Mouse (Mus musculus): Measurements from ENCODE around the gene Sept9.
A peak's percentile ranks its signal among the peaks of the same experiment; 100 is the strongest.

Sept9 gene

DNA sequence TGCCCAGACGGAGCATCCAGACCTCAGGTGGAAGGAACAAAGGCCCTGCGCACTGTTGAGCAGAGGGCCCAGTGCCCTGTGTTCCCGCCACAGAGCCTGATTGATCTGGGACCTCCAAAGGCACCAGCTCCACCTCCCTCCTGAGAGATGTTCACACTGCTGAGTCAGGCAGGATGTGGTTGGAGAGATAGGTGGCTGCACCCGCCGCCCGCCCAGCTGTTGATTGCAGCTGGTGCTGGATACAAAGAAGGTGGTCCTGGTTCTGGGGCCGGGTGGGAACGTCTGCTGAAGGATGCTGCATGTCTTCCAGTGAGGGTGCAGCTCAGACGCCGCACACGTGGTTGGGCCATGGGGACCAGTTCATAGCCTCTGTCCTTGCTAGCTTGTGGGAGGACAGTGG, 93.0 kb downstream of the Sept9 start:
- DNase-seq (ENCODE audit: inconsistent ontology term): no peak

DNA sequence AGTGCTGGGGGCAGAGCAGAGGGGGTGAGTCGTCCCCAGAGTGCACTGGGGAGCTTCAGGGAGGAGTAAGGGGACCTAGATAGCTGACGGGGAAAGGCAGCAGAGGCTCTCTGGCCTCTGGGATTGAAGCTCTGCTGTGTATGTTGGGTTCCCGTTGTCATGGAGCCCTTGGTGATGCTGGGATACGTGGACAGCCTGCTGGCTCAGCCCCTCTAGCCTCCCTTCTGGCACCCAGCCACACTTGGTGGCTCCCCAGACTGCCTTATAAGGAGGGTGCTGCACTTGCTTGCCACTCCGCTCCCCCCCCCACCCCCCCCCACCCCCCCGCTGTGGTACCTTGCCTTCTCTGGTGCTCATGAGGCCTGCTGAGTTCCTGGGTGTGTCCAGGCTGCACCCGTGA, 95.8 kb downstream of the Sept9 start:
- DNase-seq (ENCODE audit: inconsistent ontology term): no peak

DNA sequence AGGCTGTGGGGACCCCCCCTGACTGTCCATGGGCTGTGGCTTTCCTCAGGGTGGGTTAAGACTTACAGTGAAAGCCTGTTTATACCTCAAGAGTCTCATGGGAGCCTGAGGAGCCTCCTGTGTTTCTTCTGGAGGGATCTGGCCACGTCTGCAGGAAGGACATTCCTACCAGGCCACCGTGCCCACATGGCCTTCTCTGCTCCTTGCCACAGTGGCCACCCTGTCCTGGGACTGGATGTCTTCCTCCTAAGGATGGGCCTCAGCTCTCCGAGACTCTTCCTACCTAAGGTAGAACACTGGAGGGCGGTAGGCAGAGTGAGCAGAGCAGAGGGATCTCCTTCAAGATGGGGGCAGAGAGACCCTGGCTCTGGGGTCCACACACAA, 96.6 kb downstream of the Sept9 start:
- DNase-seq (ENCODE audit: inconsistent ontology term): no peak

DNA sequence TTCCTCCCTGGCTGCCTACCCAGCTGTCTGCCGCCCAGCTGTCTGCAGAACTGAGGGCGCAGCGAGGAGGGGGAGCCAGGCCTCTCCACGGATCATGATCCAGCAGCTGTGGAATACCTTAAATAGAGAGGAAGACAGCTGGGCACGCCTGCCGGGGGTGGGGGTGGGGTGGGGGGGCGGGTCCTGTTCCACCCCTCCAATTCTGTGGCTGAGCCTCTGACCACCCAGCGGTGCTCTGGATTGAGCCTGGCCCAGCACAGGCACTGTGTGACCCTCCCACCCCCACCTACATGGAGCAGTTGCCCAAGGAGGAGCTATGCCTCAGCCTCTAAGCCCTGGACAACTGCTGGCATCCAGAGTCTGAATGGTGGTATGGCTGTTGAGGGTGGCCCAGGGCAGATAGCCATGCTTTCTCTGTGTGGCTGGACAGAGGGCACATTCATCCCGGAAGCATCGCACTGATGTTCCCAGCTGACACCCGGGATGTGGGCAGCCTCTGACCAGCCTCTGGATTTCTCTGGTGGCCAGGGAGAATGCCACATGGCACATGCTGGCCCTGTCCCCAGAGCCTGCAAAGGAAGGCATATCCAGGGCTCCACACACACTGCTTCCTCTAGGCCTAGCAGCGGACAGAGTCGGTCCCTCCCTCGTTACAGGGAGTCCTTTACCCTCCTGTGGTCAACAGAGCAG, 97.2 kb downstream of the Sept9 start:
- peak; percentile 61 for DNase-seq (ENCODE audit: inconsistent ontology term)

DNA sequence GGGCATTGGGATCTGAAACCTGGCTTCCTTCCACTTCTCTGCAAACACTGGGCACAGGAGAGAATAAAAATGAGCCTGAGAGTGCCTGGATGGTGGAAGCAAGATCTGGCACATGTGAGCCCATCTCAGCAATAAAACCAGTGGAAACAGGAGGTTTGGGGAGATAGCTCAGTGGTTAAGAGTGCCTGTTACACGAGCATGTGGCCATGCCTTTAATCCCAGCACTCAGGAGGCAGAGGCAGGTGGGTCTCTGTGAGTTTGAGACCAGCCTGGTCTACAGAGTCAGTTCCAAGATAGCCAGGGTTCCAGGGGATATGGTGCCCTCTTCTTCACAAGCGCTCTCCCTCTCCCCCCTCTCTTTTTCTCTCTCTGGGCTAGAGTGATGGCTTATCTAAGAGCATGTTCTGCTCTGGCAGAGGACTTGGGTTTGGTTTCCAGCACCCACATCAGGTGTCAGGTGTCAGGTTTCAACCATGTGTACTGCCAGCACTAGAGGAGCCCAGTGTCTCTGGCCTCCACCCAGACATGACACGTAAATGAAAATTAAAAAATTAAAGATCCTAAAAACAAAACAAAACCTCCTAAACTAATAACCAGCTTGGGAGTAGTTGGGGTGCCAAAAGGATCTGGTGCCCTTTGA, 97.8 kb downstream of the Sept9 start:
- no peak for DNase-seq (ENCODE audit: inconsistent ontology term)

DNA sequence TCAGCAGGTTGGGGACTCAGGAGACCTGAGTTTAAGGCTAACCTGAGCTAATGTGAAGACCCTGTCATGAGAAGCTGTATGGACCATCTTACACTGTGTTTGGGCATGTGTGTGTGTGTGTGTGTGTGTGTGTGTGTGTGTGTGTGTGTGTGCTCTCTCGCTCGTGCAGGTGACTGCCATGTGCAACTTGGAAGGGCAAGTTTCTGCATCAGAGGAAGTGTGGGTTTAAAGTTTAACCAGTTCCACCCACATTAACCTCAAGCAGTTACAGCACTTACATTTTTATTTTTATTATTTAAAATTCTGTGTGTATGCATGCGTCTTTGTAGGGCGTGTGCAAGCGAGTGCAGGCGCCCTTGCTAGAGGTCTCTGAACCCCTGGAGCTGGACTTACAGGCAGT, 100.3 kb downstream of the Sept9 start:
- DNase-seq (ENCODE audit: inconsistent ontology term): no peak

DNA sequence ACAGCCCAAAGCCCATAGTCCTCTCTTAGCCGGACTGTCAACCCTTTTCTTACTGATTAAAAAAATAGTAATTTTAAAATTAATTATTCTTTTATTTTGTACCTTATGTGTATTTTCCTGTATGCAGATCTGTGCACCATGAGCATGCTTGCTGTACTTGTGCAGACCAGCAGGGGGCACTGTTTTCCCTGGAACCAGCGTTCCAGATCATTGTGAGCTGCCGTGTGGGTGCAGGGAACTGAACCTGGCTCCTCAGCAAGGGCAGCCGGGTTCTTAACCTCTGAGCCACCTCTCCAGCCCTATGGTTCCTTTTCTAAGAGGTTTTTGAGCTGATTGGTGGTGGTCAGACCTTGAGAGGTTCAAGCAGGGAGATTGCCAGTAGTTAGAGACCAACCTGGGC, 101.3 kb downstream of the Sept9 start:
- DNase-seq (ENCODE audit: inconsistent ontology term): no peak

DNA sequence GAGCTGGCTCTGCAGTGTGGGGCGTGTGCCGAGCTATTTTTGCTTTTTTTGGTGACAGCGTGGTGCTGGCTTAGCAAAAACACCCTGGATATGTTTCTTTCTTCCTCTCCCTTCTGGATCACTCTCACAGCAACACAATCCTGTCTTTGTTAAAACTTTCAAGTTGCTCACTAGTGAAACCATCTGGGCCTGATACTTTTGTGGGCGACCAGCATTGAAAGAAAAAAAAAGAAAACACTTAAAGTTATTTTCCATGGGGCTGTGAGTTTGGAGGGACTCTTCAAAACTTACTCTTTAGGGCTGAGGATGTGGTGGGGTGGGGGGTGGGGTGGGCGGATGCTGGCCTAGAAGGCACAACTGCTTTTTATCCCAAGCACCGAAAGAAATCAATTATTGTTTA, 102.3 kb downstream of the Sept9 start:
- no peak for DNase-seq (ENCODE audit: inconsistent ontology term)

DNA sequence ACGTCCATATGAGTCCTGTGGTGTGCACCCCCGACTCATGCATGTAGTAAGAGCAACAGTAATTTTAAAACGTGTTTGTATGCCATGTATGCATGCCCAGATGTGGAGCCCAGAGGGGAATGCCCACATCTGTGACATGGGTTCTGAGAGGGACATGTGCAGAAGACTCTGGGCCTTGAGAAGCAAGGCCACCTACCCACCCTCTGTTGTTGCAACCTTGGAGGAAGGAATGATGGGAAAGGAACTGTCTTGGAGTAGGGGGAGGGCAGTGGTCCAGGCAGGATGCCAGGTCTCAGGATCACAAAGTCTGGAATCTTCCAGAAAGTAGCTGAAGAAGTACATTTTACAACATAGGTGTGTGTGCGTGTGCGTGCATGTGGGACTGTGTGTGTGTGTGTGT, 102.9 kb downstream of the Sept9 start:
- DNase-seq (ENCODE audit: inconsistent ontology term): no peak

DNA sequence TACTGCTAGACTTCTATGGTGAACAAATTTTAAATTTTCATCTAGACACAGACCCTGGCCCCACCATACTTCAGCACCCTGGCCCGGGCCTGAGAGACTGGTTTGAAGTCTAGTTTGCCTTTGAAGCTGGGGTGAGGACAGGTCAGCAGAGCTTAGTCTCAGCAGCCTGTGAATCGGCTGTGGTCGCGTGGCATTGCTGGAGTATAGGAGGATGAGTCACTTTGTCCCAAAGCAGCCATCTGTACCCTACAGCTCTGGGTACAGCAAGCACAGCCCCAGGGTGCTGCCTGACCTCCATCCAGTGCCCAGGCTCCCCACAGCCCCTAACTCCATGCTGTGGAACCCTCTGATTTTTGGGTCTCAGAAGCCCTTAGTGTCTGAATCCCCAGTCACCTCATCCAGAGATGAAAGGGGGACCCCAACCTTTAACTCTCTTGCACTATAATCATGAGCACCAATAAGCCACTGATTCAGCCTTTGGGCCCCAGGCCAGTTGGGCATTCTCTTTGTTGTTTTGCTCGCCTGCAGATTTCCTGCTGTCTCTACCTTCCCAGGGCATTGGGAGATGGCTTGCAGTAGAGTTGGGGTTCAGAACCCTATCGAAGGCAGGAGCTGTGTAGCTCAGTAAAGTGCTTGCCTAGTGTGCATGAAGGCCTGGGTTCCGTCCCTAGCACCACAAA, 106.2 kb downstream of the Sept9 start:
- peak; percentile 68 for DNase-seq (ENCODE audit: inconsistent ontology term)

DNA sequence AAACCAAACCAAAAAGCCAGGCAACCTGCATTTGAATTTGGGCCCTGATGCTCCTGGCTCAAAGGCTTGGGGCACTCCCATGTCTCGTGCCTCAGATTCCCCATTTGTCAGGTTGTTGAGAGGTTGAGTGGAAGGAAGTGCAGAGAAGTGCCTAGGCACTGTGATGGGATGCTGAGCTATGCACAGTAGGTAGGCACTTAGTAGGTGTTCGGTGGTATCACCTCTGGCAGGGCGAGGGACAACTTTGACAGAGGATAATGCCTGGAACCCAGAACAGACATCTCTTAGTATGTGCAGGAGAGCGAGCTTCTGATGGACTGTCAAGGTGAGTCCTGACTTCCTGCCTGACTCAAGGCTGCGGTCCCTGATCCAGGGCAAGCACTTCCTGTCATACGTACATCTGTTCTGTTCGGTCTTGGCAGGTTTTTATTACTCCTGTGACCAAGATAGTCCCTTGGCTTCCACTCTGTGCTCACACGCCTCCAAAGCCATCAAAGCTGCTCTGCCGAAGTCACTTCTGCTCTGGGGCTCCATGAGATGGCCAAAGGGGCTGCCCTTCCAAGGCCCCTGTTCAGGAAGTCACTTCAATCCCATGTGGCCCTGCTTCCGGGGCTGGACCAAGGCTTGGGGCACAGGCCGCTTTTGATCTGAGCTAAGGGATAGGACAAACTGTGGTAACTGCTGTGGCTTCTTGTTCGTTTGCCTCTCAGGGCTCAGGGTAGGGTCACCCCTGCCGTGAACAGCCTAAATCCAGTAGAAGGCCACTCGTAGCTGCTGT, 107.0 kb downstream of the Sept9 start:
- DNase-seq (ENCODE audit: inconsistent ontology term): no peak

DNA sequence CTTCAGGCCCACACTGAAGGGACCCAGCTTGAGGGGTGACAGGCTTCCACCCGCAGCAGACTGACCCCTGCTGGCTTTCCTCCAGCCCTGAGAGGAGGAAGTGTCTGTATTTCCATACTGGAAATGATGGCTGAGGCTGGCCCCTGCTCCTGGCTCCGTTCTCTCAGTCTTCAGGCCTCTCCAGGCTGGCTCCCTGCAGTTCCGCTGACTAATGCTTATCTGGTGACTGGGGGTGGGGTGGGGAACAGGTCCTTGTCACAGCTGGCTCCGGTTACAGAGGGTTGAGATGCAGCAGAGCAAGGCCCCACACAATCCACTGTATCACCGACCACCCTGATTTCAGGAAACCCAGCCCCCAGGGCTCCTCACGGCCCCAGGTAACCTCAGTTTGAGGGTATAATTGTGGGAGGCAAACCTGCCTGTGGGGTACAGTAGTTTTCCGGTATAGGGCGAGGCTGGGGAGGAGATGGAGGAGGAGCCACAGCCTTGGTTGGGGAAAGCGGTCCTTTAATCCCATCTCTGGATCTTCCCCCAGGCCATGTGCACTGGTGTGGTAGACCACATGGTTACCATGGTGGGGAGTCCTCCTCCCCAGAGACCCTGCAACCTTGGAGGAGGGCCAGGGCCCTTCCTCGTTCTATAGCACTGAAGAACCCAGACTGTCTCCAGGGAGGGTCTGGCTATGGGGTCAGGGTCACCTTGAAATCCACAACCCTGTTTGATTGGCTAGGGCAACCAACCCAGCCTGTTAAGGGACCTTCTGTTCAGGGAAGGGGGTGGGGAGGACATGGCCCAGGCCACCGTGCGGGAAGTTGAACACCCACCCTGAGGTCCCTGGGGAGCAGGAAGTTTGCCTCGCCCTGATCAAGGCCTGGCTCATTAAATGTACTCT, 108.7 kb downstream of the Sept9 start:
- DNase-seq (ENCODE audit: inconsistent ontology term): no peak

DNA sequence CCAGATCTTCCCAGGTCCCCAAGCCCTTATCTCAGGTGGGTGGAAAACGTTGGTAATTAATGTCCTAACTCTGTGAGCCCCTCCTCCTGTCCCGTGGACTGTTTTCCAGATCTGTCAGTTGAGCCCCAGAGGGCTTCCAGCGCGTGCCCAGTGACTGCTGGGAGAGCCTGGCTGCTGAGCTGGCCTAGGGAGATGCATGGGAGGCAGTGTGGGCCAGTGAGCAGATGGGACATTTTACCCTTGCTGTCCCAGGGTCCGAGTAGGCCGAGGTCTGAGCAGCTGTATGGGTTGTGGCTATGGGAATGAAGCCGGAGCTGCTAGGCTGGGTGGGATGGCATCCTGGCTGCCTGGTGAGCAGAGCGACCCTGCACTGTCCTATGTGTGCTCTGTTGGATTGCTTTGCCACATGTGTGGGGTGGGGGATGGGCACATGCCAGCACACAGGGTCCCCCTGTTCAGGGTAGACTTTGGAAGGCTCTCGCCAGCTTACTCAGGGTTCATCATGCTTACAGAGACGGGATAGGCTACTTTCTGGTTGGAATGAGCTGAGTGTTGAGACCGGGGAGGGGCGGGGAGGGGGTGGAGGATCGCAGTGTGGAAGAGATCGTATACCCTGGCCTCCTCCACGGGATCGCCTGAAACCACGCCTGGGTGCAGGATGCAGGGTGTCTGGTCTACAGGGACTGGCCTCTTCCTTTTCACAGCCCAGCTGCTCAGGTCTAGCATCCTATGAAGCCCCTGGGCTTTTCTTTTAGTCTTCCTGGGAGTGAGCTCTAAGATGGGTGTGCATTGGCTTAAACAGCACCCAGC, 109.9 kb downstream of the Sept9 start:
- no peak for DNase-seq (ENCODE audit: inconsistent ontology term)

DNA sequence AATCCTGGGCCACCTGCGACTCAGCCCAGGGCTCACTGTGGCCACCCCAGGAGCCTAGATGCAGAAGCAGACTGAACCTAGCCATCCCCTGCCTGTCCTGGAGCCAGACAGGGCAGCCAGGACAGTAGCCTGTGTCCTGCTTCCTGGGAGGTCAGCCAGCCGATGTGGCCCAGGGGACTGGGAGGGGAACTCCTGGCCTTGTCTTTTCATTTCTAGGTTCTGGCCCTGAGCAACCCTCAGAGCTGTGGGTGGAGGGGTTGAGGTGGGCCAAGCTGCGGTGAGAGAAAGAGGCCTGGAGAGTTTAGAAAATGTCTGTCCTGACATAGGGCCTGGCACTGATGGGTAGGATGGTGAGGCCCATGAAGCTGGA, 110.4 kb downstream of the Sept9 start:
- DNase-seq (ENCODE audit: inconsistent ontology term): no peak

DNA sequence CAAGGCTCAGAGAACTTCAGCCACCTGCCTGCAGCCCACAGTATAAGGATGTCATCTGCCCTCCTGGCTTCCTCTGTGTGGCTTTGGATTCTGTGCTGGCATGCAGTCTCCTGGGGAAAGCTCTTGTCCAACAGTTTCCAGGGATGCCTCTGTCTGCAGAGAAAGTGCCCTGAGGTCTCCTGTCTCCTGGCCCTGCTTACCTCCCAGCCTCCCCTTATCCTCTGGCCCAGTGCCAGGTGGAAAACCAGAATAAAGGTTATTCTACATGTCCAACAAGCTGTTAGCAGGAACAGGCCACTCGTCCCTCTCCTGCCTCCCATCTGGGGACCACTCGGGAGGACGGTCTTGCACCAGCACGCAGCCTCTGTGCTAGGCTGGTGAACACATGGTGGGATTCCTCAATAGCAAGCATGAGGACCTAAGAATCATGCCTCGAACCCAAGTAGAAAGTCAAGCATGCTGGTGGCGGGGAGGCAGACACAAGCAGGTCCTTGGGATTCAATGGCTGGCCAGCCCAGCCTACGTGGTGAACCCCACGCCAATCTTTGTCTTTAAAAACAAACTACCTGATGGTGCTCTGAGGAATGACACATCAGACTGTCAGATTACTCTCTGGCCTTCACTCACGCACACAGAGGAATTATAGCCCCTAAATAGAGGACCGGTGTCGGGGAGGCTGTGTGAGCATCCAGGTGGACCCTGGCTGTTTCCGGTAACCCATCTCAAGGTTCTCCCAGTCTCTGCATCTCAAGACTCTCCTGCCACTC, 111.1 kb downstream of the Sept9 start:
- DNase-seq (ENCODE audit: inconsistent ontology term): no peak

DNA sequence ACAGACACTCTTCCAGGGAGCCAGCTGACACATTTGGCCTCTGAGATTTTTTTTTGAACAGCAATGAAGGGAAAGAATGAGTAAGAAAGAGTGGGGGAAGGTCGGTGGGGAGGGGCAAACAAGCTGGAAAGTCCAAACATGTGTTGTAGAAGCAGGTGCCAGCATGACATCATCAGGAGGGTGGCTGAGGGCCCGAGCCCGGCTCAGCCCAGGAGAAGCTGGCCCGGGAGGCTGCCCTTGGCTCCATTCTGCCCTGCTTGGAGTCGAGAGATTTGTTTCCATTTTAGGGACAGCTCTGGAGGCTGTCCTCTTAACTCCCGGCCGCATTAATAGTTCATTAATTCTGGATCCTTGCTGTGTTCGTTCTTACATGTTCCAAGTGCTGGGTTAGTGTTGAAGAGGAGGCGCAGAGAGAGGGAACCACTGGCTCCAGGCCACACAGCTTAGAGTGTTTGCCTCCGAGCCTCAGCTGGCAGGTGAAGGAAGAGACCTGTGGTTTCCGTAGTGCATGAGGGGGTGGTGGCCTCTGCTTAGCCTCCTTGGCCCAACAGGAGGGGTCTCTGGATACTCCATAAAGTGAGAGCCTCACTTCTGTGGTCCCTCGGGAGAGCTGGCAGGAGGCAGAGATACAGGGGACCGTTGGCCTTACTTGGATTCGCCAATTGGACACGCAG, 111.8 kb downstream of the Sept9 start:
- DNase-seq (ENCODE audit: inconsistent ontology term): peak; percentile 96

DNA sequence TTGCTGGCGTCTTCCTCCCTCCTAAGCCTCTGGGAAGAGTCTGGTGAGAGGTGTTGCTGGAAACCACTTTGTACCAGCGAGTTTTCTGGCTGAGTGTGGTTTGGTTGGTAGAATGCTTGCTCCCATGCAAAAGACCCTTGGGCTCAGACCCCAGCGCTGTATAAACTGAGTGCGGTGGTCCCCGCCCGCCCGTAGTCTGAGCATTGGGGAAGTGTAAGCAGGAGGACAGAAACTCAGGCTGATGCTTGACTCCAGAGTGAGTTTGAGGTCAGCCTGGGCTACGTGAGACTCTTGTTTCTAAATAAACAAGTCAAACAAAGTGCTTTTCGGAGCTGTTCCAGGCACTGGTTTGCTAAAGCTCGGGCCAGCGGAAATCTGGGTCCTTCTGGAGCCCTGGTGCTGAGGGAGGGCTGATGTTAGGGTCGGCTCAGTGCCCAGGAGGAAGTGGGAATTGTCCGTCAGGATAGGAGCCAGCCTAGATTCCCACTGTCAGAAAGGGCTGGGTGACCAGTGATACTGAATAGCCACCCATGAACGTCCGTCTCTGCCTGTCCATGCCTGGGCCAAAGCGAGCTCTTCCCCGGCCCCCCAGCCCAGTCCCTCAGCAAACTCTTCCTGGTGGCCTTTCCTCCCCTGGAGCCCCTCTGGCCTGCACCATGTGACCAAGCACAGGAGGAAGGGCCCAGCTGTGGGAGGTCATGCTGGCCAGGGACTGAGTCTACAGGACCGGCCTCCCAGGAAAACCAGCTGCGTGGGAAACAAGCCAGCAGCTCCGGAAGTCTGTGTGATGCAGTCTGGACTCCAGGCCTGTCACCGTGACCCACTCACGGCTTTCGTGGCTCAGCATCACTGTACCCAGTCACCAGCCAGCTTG, 112.8 kb downstream of the Sept9 start:
- peak; percentile 74 for DNase-seq (ENCODE audit: inconsistent ontology term)

DNA sequence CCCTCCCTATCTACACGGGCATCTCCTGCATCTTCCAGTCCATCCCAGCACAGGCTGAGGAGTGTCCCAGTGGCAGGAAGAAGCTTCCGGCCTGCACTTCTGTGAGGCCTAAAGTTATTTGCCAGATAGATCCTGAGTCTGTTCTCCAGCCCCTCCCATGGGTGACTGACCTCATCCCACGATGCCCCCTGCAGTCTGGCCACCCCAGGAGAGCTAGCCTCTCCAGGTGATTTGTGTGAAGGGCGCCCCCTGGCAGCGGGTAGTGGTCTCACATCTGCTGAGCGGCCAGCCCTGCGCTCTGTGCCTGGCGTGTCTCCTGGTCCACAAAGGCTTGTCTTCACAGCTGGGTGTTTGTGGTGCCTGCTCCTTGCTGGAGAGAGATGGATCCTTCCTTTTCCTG, 113.5 kb downstream of the Sept9 start:
- peak; percentile 52 for DNase-seq (ENCODE audit: inconsistent ontology term)
